Mouse (Mus musculus) heart, adult 2 months (tissue): ENCODE data around the gene Tmem139.

ENCODE experiments used
- CTCF ChIP-seq: fragments of 200-600 bp; IDR thresholded peaks from 2 replicates; pipeline ENCODE4 v1.8.1; 2022; ENCODE audit warnings: antibody characterized with exemption, mild to moderate bottlenecking, moderate library complexity
- EP300 ChIP-seq: fragments of 200-500 bp; IDR thresholded peaks from 2 replicates; pipeline ENCODE4 v1.6.1; 2011; ENCODE audit warnings: low read depth, low read length, control low read depth; ENCODE audit not compliant: insufficient read depth

GRCm38 (mm10) chr6:42253103-42253502 lies 8.7 kb upstream of the Tmem139 start:
- no peak for TF ChIP-seq EP300
- no peak for TF ChIP-seq CTCF
